Mouse (Mus musculus) T-cell, adult 2 months (primary cell): Measurements from ENCODE around the gene Vps53.

Experiments
- DNase-seq: peaks from one replicate; pipeline ENCODE4 v3.0.0; 2022; ENCODE audit warnings: low spot score

Gene Vps53

GRCm38 (mm10) chr11:76052496-76052895 is 127.0 kb downstream of the Vps53 start:
- no peak for DNase-seq

DNA sequence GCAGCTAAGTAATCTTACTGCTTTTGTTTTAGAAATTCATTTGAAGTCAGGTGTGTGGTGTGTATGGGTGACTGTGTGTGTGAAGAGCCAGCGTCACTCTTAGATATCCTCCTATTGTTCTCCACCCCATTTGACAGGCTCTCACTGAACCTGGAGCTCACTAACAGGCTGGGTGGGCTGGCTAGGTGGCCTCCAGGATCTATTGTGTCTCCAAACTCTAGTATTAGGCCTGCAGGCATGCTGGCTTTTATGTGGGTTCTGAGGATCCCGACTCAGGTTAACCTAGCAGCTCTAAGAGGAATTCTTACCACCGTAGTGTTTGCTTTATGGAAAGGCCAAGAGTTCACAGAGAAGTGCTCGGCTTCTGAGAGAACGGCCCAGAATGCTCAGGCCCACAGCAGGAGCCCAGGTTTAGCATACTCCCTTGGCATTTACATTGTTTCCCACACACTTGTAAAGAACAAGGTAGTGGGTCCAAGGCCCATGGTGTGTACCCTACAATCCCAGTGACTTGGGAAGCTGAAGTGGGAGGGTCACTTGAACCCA is 128.4 kb downstream of the Vps53 start:
- DNase-seq, result no peak

DNA sequence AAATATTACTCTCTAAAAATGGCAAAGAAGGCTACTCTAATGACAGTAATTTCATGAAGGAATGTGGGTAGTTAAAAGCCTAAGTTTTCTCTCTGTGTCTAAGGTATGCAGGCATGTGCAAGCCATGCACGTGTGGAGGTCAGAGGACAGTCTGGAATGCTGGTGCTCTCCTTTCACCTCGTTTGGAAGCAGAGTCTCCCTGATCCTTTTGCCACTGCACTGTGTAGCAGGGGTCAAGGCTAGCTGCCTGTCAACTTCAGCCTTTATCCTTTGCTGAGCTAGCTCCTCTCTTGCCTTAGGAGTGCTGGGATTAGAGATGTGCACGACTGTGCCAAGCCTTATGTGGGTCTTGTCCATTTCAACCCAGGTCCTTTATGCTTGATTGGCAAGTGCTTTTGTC is 128.9 kb downstream of the Vps53 start:
- DNase-seq, result no peak

- DNase-seq, result no peak
Measured at GRCm38 (mm10) chr11:76045367-76045766, 134.1 kb downstream of the Vps53 start.

DNA sequence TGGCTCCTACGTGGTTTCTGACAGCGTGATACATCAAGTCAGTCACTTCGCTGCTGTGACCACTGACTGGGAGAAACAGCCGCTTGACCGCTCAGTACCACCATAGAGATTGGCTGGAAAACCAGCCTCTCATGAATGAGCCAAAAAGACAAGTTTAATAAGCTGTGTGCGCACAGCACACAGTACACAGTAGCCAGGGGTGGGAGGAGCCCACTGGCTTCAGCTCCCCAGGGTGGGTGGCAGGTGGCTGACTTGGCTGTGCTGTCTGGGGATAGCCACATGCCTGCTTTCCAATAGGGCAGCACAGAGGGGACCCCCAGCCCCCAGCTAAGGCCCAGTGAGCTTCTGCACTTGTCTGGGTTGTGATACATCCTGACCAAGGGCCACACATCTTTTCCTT is 135.0 kb downstream of the Vps53 start:
- no peak for DNase-seq

DNA sequence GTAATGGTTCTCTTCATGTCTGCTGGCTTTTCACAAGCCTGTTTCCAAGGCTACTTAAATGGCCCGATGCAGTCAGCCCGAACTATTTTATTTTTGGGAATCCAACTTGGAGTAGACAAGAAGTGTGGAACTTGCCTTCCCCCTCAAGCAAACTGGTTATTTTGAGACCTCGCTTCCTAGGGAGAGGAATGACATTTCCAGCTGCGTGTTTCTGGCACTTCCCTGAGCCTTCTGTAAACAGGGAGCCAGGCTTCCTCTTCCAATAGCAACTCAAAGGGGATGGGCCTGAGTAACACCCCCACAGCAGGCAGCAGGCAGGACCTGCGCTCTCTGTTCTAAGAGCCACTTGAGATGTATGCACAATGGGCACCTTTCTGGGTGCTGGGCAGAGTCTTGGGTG is 136.6 kb downstream of the Vps53 start:
- no peak for DNase-seq

- DNase-seq, result no peak
Measured at GRCm38 (mm10) chr11:76042041-76042638, 137.3 kb downstream of the Vps53 start.

GRCm38 (mm10) chr11:76040761-76041376 is 138.6 kb downstream of the Vps53 start:
- DNase-seq, result no peak

GRCm38 (mm10) chr11:76040106-76040505 is 139.3 kb downstream of the Vps53 start:
- DNase-seq, result peak; percentile 56

DNA sequence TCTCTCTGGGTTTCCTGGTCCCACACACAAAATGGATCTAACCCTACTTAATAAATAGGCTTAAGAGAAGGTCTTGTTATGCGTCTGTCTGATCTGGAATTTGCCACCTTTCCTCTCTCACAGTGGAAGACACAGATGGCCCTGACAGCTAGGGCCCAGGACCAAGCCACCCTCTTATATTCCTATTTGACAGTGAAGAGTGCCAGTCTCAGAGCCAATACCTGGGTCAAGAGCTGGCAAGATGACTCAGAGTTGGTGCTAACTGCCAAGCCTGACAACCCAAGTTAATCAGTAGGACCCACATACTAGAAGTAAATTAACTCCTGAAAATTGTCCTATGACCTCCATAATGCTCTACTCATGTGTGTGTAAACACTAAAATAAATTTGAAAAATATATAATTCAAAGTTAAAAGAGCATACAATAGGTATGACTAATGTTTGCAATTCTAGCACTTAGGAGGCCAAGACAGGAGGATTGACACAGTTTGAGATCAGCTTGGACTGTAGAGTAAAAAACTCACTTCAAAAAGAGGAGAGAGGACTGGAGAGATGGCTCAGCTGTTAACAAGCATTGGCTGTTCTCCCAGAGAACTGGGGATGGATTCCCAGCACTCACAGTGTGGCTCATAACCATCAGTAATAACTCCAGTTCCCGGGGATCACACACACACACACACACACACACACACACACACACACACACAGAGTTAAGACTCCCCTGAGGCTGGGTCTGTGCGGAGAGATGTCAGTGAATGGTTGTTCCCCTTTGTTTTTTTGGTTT is 140.0 kb downstream of the Vps53 start:
- no peak for DNase-seq

GRCm38 (mm10) chr11:76037581-76038294 is 141.7 kb downstream of the Vps53 start:
- peak; percentile 57 for DNase-seq

DNA sequence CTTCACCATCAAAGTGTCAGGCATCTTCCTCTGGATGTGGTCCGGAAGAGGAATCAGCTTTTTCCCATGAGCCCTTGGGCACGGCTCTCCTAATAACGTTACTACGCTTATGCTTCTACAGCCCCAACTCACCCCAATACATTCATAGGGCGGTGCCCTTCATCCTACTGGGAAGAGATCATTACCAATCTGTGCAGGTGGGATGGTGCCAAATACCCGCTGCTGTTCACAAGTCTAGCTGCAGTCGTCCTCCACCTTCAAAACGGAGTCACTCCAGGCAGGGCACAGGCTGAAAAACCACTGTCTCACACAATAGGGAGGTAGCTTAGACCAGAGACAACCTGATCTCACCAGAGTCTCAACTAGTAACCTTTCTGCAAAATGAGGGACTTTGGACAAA is 144.3 kb downstream of the Vps53 start:
- peak; percentile 34 for DNase-seq

DNA sequence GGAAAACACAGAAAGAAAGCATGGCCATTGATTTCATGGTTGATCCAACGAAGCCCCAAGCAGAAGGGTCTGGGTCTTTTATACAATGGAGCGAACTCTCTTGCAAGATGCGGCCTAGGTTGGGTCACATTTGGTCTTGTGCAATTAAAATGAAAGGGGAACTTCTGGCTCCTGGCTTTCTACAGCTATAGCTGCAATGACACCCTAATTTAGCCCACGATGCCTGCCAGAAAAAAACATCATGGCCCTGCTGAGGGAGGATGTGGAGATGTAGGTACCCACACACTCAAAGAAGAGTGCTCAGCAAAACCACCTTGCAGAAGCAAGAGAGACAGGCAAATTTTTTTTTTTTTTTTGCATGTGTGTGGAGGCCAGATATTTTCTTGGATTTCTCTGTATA is 145.6 kb downstream of the Vps53 start:
- no peak for DNase-seq

DNA sequence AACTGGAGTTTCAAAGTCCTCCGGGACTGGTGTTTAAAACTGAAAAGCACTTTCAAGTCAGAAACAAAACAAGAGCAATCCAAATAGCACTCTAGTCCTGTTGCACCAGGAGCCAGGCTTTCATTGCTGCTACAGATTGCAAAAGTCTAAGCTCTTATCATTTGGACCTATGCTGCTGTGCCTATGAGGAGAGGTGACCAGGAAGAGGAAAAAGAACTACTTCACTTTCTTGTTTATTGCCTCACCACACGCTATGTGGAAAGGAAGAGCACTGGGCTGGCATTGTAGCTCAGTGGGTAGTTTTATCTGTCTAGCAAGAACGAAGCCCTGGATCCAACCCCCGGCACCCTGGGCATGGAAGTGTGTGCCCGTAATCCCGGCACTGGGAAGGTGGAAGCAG is 146.1 kb downstream of the Vps53 start:
- DNase-seq, result no peak

DNA sequence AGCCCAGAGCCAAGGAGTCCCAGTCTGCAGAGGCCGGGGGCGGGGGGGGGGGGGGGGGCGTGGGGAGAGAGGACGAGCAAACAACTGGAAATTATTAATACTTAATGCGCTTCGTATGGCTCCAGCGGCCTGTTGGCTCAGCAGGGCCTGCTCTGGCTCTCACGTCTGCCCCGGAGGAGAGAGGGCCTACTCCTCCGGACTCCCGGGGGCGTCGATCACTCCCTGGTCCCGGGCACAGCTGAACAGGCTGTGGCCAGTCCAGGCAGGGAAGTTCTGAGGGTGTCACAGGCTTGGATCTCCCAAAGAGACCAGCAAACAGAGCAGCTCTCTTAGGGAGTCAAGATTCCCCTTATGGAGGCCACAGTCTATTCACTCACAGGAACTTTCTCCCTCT is 151.4 kb downstream of the Vps53 start:
- no peak for DNase-seq

DNA sequence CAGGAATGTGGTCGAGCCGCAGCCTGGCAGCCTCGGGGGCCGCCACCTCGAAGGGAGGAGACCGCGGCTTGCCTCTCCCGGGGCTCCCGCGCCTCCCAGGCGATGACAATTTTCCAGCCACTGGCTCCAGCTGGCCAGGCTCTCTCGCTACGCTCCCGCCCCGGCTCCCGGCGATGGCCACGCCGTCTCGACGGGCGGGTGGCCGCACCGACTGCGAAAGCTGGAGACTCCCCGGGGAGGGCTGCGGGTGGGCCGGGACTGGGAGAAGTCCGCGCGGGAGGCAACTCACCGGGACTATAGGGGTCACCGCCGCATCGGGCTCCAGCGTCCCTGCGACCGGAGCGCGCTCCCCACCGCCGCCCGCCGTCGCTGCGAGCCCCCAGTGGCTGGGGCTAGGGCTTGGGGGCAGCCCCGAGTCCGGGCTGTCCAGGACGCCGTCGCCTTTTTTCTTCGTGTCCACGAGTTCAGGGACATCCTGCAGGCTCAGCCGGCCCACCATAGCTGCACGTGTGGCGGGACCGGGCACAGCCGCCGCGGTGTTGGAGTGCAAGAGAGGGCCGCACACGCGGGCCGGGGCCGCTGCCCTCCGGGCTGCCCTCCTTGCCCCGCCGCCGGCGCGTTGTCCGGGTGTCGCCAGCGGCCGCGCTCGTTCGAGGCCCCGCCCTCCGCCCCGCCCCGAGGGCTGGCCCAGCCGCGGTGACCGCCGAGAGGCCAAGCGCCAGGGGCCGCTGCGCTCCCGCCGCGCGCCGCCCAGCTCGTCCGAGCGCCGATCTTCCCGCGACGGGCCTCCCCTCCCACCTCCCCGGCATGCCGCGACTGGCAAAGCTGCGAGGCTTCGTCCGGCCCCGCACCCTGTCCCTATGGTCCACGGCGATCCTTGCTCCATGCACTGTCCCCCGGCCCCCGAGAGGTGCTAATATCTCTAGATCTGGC is 152.0 kb downstream of the Vps53 start, which contains the start of gene Rflnb:
Gene Rflnb, minus strand, starts transcription at position 644 of the 933 bp plus-strand sequence.
- peak; percentile 31 for DNase-seq

DNA sequence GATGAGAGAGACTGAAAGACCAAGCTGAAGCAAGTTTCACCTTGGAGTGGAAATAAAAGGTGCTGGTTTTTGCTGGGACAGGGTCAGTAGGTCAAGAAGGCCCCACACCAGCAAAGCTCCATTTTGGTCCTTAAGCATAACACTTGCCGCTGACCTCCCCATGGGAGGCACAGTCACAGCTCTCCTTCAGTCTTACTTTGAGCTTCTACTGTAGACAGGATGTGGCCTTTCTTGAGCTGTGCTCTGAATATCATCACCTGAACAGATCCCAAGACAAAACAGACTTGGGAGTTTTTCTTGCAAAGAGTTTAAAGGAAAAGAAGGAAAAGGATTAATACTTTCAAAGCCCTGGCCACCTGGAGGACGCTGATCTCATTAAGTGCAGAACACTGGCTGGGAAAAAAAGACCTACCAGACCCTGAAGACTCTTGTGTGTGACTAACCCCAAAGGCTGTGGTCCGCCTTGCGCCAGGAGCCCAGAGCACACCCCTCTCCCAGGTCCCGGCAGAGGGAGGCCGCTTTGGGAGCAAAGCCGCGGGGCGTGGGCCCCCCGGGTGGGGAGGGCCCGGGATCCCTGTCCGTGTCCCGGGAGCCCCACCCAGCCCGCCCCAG is 152.8 kb downstream of the Vps53 start:
- DNase-seq, result peak; percentile 20

GRCm38 (mm10) chr11:76025080-76025583 is 154.3 kb downstream of the Vps53 start:
- DNase-seq, result no peak

DNA sequence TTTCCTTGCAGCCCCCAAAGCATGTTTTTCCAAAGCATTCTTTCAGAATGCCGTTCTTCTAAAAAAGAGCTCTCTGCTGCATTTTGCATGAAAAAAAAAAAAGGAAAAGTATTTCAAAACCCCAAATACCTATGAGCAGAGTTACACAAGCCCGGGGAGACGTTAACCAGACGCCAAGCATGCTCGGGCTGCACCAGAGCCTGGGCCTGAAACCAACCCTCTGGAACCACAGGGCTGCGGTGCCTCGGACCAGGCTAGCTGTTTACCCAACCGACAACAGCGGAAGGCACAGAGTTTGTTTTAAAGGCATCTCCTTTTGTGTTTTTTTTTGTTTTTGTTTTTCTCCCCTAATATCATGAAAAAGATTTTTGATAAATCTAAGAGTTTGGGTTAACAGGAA is 158.5 kb downstream of the Vps53 start:
- DNase-seq, result no peak

GRCm38 (mm10) chr11:76019879-76020278 is 159.6 kb downstream of the Vps53 start:
- no peak for DNase-seq

GRCm38 (mm10) chr11:76015814-76016213 is 163.6 kb downstream of the Vps53 start:
- no peak for DNase-seq
